Mouse (Mus musculus) adrenal gland, postnatal 25 days (tissue): ENCODE data around the gene Tmem95. TPM values are rescaled to one million over a fixed set of nuclear protein-coding genes. Genes with fewer than 3 reads are reported as not detected.
A peak's percentile ranks its signal among the peaks of the same experiment; 100 is the strongest.

Experiments used
- DNase-seq: peaks from one replicate; pipeline ENCODE4 v3.0.0; 2021; ENCODE audit warnings: mixed read lengths
- microRNA-seq, 2 experiments: library from miRNA; unstranded; fragments of <30 nt; microRNA quantifications; one replicate each; pipeline ENCODE4 v1.2.0; 2021
- total RNA-seq: library from RNA; stranded (reverse); gene quantifications from 2 replicates; pipeline ENCODE4 v1.2.3, GENCODE M21; 2021

Tmem95 gene
- total RNA-seq, 1 experiment from 2014 or later = not detected

GRCm38 (mm10) chr11:69846198-69846680 lies 31.6 kb downstream of the Tmem95 start, which contains the start of gene Plscr3:
TSS of gene Plscr3 (plus strand) at chr11:69846376.
- DNase-seq = peak; percentile 94

GRCm38 (mm10) chr11:69838714-69839104 lies 39.1 kb downstream of the Tmem95 start:
- DNase-seq = no peak

- DNase-seq = peak; percentile 89
These were observed 39.7 kb downstream of the Tmem95 start, which contains the start of gene Tmem256 for GRCm38 (mm10) chr11:69837952-69838713. TSS of gene Tmem256 (plus strand) at chr11:69838514.

- peak; percentile 72 for DNase-seq
These were observed 40.2 kb downstream of the Tmem95 start, which contains the start of gene Nlgn2 for GRCm38 (mm10) chr11:69837604-69837951. TSS of gene Nlgn2 (minus strand) at chr11:69837784.

- DNase-seq = peak; percentile 41
These were observed 40.9 kb downstream of the Tmem95 start for GRCm38 (mm10) chr11:69836703-69837576.

GRCm38 (mm10) chr11:69835966-69836335 lies 41.9 kb downstream of the Tmem95 start:
- DNase-seq = no peak

GRCm38 (mm10) chr11:69835326-69835965 lies 42.4 kb downstream of the Tmem95 start:
- DNase-seq = no peak

- peak; percentile 45 for DNase-seq
These were observed 43.7 kb downstream of the Tmem95 start for GRCm38 (mm10) chr11:69834001-69834549.

GRCm38 (mm10) chr11:69833554-69833953 lies 44.3 kb downstream of the Tmem95 start:
- no peak for DNase-seq

- no peak for DNase-seq
These were observed 49.0 kb downstream of the Tmem95 start for GRCm38 (mm10) chr11:69828832-69829231.

Small RNAs within 50 kb of the gene (microRNA-seq; reads per million reads assigned to microRNA genes)
- 0 reads per million in 2 experiments for gene Mir6924

Other genes starting within 250 kb of the Tmem95 start
- 89.7 and 101 TPM in 2 replicates for gene Fxr2, start 245.0 kb downstream of the Tmem95 start, total RNA-seq
- gene Sox15, start 222.7 kb downstream of the Tmem95 start, total RNA-seq = 0.39 TPM in 1 of 2 replicates, not detected in the other
- 123 and 137 TPM in 2 replicates for gene Mpdu1, start 215.4 kb downstream of the Tmem95 start, total RNA-seq
- 14.2 and 22.6 TPM in 2 replicates for gene Cd68, start 211.9 kb downstream of the Tmem95 start, total RNA-seq
- 624 and 654 TPM in 2 replicates for gene Eif4a1, start 205.6 kb downstream of the Tmem95 start, total RNA-seq
- 91.6 and 91.8 TPM in 2 replicates for gene Senp3, start 195.9 kb downstream of the Tmem95 start, total RNA-seq
- gene Tnfsf13, start 192.2 kb downstream of the Tmem95 start, total RNA-seq = 3.8 and 4.1 TPM in 2 replicates
- gene Tnfsf12, start 182.2 kb downstream of the Tmem95 start, total RNA-seq = 16.6 and 25.6 TPM in 2 replicates
- gene Tnfsfm13, start 181.9 kb downstream of the Tmem95 start, total RNA-seq = 3.8 and 4.6 TPM in 2 replicates
- gene Polr2a, start 119.4 kb downstream of the Tmem95 start, total RNA-seq = 98.5 and 101 TPM in 2 replicates
- gene Slc35g3, start 116.0 kb downstream of the Tmem95 start, total RNA-seq = not detected in 2 replicates
- gene Zbtb4, start 112.1 kb downstream of the Tmem95 start, total RNA-seq = 39.5 and 65.8 TPM in 2 replicates
- 1.8 and 2.4 TPM in 2 replicates for gene Chrnb1, start 82.1 kb downstream of the Tmem95 start, total RNA-seq
- gene Fgf11, start 76.2 kb downstream of the Tmem95 start, total RNA-seq = 3.6 and 3.9 TPM in 2 replicates
- gene Tmem102, start 72.4 kb downstream of the Tmem95 start, total RNA-seq = not detected in 2 replicates
- gene Gm39566, start 62.7 kb downstream of the Tmem95 start, total RNA-seq = not detected in 2 replicates
- gene Spem2, start 59.6 kb downstream of the Tmem95 start, total RNA-seq = not detected in 2 replicates
- not detected in 2 replicates for gene Spem1, start 55.8 kb downstream of the Tmem95 start, total RNA-seq
- 18.6 and 19.7 TPM in 2 replicates for gene Nlgn2, start 40.2 kb downstream of the Tmem95 start, total RNA-seq
- 149 and 152 TPM in 2 replicates for gene Tmem256, start 39.5 kb downstream of the Tmem95 start, total RNA-seq
- gene Plscr3, start 31.6 kb downstream of the Tmem95 start, total RNA-seq = 43.8 and 52.9 TPM in 2 replicates
- gene Tnk1, start 19.3 kb downstream of the Tmem95 start, total RNA-seq = not detected in 2 replicates
- 4.4 and 4.9 TPM in 2 replicates for gene Kctd11, start 3.4 kb upstream of the Tmem95 start, total RNA-seq
- gene Acap1, start 17.5 kb upstream of the Tmem95 start, total RNA-seq = 0.30 TPM in 1 of 2 replicates, not detected in the other
- gene 2810408A11Rik, start 23.0 kb upstream of the Tmem95 start, total RNA-seq = 1.2 and 2.6 TPM in 2 replicates
- gene Neurl4, start 23.1 kb upstream of the Tmem95 start, total RNA-seq = 52.4 and 55.5 TPM in 2 replicates
- 62.5 and 70.2 TPM in 2 replicates for gene Gps2, start 35.9 kb upstream of the Tmem95 start, total RNA-seq
- gene Eif5a, start 43.9 kb upstream of the Tmem95 start, total RNA-seq = 542 and 558 TPM in 2 replicates
- 14.1 and 14.8 TPM in 2 replicates for gene Ybx2, start 57.8 kb upstream of the Tmem95 start, total RNA-seq
- 42.6 and 48.6 TPM in 2 replicates for gene Slc2a4, start 70.2 kb upstream of the Tmem95 start, total RNA-seq
- gene Cldn7, start 86.8 kb upstream of the Tmem95 start, total RNA-seq = 0.52 TPM in 1 of 2 replicates, not detected in the other
- gene Ctdnep1, start 103.1 kb upstream of the Tmem95 start, total RNA-seq = 123 and 141 TPM in 2 replicates
- gene Elp5, start 104.5 kb upstream of the Tmem95 start, total RNA-seq = 71.1 and 76.1 TPM in 2 replicates
- gene Gabarap, start 113.1 kb upstream of the Tmem95 start, total RNA-seq = 406 and 407 TPM in 2 replicates
- 55.7 and 64.6 TPM in 2 replicates for gene Phf23, start 117.8 kb upstream of the Tmem95 start, total RNA-seq
- gene Dvl2, start 122.6 kb upstream of the Tmem95 start, total RNA-seq = 19.6 and 22.3 TPM in 2 replicates
- gene Acadvl, start 137.4 kb upstream of the Tmem95 start, total RNA-seq = 391 and 422 TPM in 2 replicates
- gene Dlg4, start 138.9 kb upstream of the Tmem95 start, total RNA-seq = 30.7 and 31.0 TPM in 2 replicates
- gene Asgr1, start 176.1 kb upstream of the Tmem95 start, total RNA-seq = 0.91 and 3.4 TPM in 2 replicates
- gene Asgr2, start 214.6 kb upstream of the Tmem95 start, total RNA-seq = 2.9 and 4.1 TPM in 2 replicates